Mouse (Mus musculus) frontal cortex, postnatal 36 days (tissue): ENCODE results near the gene Kri1.
"Not testable (repeated sequence)": the region's sequence is repeated elsewhere in the genome, so short reads cannot be mapped to it uniquely, and the experiment has no call there.

Source experiments
- DNase-seq, 2 experiments: peaks; one replicate each; pipeline ENCODE4 v3.0.0; 2022; ENCODE audit warnings: low spot score in 2 of 2

Gene Kri1

DNA sequence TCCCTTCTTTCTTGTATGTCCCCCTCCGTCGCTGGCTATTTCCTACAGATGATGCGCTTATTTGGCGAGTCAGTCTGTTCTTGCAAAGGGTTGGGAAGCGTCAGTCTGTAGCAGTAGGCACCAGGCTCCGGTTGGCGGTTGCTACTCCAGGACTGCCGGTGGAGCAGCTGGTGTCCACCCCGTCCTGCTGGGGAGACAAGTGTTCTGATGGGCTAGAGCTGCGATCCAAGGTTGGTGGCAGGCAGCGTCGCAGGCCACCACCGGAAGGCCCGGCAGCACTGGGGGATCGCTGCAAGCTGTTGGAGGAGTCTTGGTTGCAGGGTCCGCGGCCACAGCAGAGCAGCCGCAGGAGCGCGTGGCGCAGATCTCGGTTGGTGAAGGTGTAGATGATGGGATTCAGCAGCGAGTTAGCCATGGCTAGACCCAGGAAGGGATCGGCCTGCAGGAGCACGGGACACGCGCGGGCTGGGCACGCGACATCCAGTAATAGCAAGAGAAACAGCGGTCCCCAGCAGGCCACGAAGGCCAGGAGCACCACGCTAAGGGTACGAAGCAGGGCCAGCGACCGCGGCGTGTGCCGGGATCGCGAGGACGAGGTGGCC lies 43.8 kb downstream of the Kri1 start:
- no peak for DNase-seq

DNA sequence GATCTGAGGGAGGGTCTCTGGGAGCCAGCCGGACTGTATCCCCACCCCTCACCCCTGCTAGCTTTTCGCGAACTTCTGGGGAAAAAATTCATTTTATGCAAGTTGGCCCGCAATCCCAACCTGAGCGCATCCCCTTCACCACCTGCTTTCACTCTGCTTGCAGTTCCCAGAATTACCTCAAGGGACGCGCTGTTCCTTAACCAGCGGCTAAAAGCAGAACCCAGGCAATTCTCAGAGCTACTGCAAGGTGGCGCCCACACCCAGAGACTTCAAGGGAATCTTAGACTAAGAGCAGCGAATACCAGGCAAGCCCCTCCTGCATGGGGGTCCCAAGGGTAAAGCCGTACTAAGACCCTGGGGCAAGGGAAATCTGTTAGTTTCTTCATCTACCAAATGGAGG lies 46.4 kb downstream of the Kri1 start:
- peak; percentile 64 to 88 for DNase-seq

DNA sequence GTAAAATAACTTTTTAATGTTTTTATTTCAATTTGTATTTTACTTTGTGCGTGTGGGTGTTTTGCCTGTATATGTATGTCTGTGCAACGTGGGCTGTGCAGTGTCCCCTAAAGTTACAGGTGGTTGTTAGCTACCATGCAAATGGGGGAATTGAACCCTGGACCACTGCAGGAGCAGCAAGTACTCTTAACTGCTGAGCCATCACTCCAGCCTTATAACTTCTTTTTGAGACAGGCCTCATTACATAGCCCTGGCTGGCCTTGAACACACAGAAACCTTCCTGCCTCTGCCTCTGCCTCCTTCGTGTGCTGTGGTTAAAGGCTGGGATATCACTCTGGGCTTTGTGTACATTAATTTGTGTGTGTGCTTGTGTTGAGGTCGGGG lies 48.3 kb downstream of the Kri1 start:
- no peak for DNase-seq

GRCm38 (mm10) chr9:21238733-21239464 lies 48.9 kb downstream of the Kri1 start, which contains the start of gene Keap1:
Gene Keap1 (minus strand): TSS chr9:21239361.
- peak; percentile 69 to 72 for DNase-seq

GRCm38 (mm10) chr9:21238004-21238732 lies 49.6 kb downstream of the Kri1 start:
- DNase-seq, result peak; percentile 29 to 40

DNA sequence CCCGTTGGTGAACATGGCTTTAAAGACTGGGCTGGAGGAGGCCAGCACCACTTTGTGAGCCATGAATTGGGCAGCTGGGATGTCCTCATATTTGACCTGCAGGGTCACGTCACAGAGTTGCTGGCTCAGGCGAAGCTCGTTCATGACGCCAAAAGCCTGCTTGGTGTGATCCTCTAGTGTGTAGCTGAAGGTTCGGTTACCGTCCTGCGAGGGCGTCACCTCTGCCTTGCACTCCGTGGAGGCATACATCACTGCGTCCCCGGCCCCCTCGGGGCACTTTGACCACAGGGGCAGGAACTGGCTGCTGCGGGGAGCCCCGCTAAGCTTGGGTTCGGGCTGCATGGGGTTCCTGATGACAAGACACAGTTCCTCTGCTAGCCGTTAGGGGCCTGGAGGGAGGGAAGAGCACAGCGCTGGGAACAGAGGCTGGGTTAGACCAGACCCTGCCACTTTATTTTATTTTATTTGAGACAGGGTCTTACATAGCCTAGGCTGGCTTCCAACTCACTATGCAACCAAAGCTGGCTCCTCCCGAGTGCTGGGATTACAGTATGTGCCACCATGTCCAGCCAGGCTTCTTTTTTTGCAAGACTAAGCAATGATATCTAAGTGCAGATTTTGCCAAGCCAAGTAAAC lies 50.3 kb downstream of the Kri1 start:
- no peak for DNase-seq

DNA sequence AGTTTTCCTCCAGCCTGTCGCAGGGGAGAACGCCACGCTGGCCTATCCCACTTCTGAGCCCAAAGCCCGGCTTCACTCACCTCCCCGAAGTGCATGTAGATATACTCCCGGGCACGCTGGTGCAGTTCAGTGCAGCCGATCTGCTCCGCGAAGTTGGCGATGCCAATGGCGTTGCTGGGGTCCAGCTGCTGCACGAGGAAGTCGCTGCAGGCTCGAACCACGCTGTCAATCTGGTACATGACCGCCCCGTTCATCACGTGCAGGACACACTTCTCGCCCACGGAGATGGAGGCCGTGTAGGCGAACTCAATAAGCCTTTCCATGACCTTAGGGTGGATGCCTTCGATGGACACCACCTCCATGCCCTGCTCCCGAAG lies 50.8 kb downstream of the Kri1 start:
- no peak for DNase-seq

- no peak for DNase-seq
Measured at GRCm38 (mm10) chr9:21235341-21235740, 52.4 kb downstream of the Kri1 start.

GRCm38 (mm10) chr9:21233805-21234204 lies 54.0 kb downstream of the Kri1 start:
- no peak for DNase-seq

- DNase-seq, result no peak
Measured at GRCm38 (mm10) chr9:21233366-21233765, 54.4 kb downstream of the Kri1 start.

GRCm38 (mm10) chr9:21232867-21233266 lies 54.9 kb downstream of the Kri1 start:
- no peak for DNase-seq

DNA sequence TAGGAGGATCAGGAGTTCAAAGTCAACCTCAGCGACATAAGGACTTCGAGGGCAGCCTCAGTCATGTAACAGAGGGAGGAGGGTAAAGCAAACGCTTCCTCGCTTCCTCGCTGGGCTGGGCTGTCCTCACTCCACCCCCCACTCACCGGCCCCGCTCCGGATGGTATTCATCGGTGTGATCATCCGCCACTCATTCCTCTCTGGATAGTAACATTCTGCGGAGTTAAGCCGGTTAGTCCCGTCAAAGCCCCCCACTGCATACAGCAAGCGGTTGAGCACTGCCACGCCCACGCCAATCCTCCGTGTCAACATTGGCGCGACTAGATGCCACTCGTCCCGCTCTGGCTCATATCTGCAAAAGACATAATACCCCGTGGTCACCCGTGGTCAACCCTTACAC lies 56.2 kb downstream of the Kri1 start:
- DNase-seq, result no peak

- DNase-seq, result no peak
Measured at GRCm38 (mm10) chr9:21227342-21227741, 60.4 kb downstream of the Kri1 start.

DNA sequence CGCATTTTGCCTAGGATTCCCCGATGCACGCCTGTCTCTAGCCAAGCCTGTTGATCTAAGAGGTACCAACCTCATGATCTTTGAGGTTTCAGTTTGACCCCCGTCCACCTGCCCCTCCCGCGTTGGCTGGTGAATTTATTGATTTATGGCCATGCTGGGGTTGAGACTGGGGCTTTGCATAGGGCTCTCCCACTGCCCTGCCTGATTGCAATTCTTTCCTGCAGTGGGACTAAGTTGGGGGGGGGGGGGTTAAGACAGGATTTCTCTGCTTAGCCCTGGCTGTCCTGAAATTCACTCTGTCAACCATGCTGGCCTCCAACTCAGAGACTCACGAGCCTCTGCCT lies 62.4 kb downstream of the Kri1 start:
- no peak for DNase-seq

DNA sequence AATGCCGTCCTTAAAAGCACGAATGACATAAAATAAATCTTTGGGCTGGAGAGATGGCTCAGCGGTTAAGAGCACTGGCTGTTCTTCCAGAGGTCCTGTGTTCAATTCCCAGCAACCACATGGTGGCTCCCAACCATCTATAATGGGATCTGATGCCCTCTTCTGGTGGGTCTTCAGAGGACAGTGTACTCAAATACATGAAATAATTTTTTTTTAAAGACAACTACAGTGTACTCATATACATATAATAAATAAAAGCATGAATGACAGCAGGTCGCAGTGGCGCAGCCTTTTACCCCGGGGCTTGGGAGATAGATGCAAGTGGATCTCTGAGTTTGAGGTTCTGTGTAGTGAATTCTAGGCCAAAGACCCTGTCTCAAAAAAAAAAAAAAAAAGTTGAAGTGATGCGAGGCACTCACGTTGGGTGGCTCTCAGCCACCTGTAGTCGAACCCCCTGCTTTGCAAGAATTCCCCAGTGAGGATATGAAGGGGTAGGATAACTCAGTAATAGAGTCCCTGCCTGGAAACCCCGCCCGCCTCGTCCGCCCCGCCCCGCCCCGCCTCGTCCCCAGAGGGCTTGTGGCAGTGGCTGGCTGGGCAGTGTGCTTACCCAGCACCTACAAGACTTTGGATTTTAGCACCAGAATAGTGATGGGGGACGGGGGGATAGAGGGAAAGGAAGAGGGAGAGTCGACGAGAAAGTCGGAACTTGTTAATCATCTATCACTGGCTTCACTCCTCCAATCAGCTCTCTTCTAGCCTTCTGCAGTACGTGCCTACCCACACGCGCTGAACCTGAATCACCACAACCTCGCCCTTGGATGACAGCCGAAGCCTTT lies 63.0 kb downstream of the Kri1 start:
- no peak for DNase-seq

- DNase-seq, result no peak
Measured at GRCm38 (mm10) chr9:21223906-21224305, 63.9 kb downstream of the Kri1 start.

DNA sequence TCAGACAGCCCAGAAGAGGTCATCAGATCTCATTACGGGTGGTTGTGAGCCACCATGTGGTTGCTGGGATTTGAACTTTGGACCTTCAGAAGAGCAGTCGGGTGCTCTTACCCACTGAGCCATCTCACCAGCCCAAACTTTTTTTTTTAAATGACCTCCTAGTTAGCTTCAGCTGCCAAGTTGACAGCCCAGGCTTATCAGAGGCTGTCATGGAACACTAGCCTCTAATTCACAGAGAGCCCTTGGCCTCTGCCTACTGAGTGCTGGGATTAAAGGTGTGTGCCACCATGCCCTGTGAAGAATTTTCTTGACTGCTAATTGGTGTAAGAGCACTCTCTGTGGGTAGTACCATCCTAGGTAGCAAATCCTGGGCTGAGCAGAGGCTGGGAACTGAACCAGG lies 64.3 kb downstream of the Kri1 start:
- DNase-seq, result not testable (repeated sequence)
